Mouse (Mus musculus) neural tube, embryonic 15.5 days (tissue): ENCODE data around the gene Ulk4. TPM values are rescaled to one million over a fixed set of nuclear protein-coding genes. Genes with fewer than 3 reads are reported as not detected.
"Not testable (repeated sequence)": the region's sequence is repeated elsewhere in the genome, so short reads cannot be mapped to it uniquely, and the experiment has no call there.

Source experiments
- ATAC-seq: fragments of 200-750 bp; cut with Nextera tagmentation; 2 replicates; pipeline ENCODE4 v1.8.0; 2017; ENCODE audit warnings: mild to moderate bottlenecking, moderate TSS enrichment, moderate library complexity; ENCODE audit not compliant: low FRiP score
- H3K27ac ChIP-seq: fragments of 300-500 bp; sonication (generic); replicated peaks from 2 replicates; pipeline ENCODE4 v1.5.1; 2015; ENCODE audit warnings: mild to moderate bottlenecking, inconsistent platforms
- H3K27me3 ChIP-seq: fragments of 300-500 bp; sonication (generic); replicated peaks from 2 replicates; pipeline ENCODE4 v1.6.1; 2015; ENCODE audit warnings: inconsistent platforms
- H3K36me3 ChIP-seq: fragments of 300-500 bp; sonication (generic); 2 replicates; pipeline ENCODE4 v1.6.1; 2015; ENCODE audit warnings: inconsistent platforms
- H3K4me1 ChIP-seq: fragments of 300-500 bp; sonication (generic); 2 replicates; pipeline ENCODE4 v1.6.1; 2015; ENCODE audit warnings: inconsistent platforms
- H3K4me2 ChIP-seq: fragments of 300-500 bp; sonication (generic); 2 replicates; pipeline ENCODE4 v1.6.1; 2015; ENCODE audit warnings: inconsistent platforms, mild to moderate bottlenecking, moderate library complexity
- H3K4me3 ChIP-seq: fragments of 300-500 bp; sonication (generic); replicated peaks from 2 replicates; pipeline ENCODE4 v1.5.1; 2015; ENCODE audit warnings: mild to moderate bottlenecking, inconsistent platforms
- H3K9ac ChIP-seq: fragments of 300-500 bp; sonication (generic); replicated peaks from 2 replicates; pipeline ENCODE4 v1.6.1; 2015; ENCODE audit warnings: mild to moderate bottlenecking, inconsistent platforms
- H3K9me3 ChIP-seq: fragments of 300-500 bp; sonication (generic); replicated peaks from 2 replicates; pipeline ENCODE4 v1.6.1; 2016; ENCODE audit warnings: inconsistent platforms
- WGBS: fragments of 180-500 bp; shearing (Covaris S2); methylation state at CpG from one replicate; pipeline ENCODE4 v1.1.7; 2015; ENCODE audit warnings: mixed read lengths; 5-methylcytosine and 5-hydroxymethylcytosine counted together
- polyA plus RNA-seq: library from polyadenylated mRNA; unstranded; fragments of >200 nt; fragmentation: Nextera tagmentation; extraction: Ambion mirVana; gene quantifications from 2 replicates; pipeline ENCODE4 v1.2.1, GENCODE M21; 2015

The Ulk4 gene
- polyA plus RNA-seq, 1 experiment from 2014 or later: 62.5 TPM

- H3K9ac ChIP-seq: no peak overlapping the region
- H3K9me3 ChIP-seq: no peaks in the 10 kb centered on the region
- no peaks in the 10 kb centered on the region for H3K36me3 ChIP-seq
- H3K27ac ChIP-seq: no peak overlapping the region
- no peaks in the 10 kb centered on the region for H3K4me1 ChIP-seq
- no peak for ATAC-seq
- H3K27me3 ChIP-seq: no peaks in the 10 kb centered on the region
- WGBS: 29% methylated on average over 3 of the region's 3 CpGs
- no peak overlapping the region for H3K4me3 ChIP-seq
- H3K4me2 ChIP-seq: no peak overlapping the region
Observed at GRCm38 (mm10) chr9:121215349-121216000, 61.5 kb downstream of the Ulk4 start.

- no peak for ATAC-seq
- Histone ChIP-seq H3K27ac (no peak overlapping the region), H3K36me3 (peaks cover 12% of the 10 kb centered on the region), H3K4me3 (no peak overlapping the region), H3K9ac (no peak overlapping the region), H3K9me3 (no peaks in the 10 kb centered on the region; the same call in 1 of the 2 replicates), H3K4me2 (no peak overlapping the region), H3K27me3 (no peaks in the 10 kb centered on the region), H3K4me1 (no peaks in the 10 kb centered on the region)
- 71% methylated on average over 3 of the region's 3 CpGs for WGBS
Observed at GRCm38 (mm10) chr9:121212322-121212721, 64.7 kb downstream of the Ulk4 start.

DNA sequence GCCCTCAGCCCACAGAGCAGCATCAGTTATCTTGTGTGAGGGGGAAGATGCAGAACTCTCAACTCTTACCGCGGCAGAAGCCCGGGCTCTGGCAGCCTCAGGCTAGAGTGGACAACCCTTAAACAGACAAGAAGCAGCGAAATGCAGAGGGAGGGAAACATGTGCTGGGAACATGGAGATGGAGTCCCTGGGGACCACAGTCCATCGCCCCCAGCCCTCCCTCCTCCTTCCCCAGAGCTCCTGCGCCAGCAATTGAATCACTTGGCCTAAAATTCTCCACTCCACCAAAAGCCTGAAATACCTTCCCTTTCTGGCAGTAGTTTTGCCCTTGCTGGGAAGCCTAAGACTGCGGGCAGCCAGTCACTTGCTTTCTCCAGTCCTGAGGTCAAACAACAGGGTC lies 72.0 kb downstream of the Ulk4 start:
- WGBS: 71% methylated on average over 7 of the region's 7 CpGs

GRCm38 (mm10) chr9:121204149-121204800 lies 72.7 kb downstream of the Ulk4 start:
- Histone ChIP-seq H3K27ac (no peak overlapping the region), H3K4me3 (no peak overlapping the region), H3K36me3 (peaks cover 10% of the 10 kb centered on the region; the same call in 1 of the 2 replicates), H3K4me2 (no peak overlapping the region), H3K4me1 (no peaks in the 10 kb centered on the region), H3K9ac (no peak overlapping the region), H3K9me3 (no peaks in the 10 kb centered on the region; the same call in 1 of the 2 replicates), H3K27me3 (no peaks in the 10 kb centered on the region)
- WGBS: 59% methylated on average over 14 of the region's 14 CpGs
- no peak for ATAC-seq

More for the DNA sequence above, 72.0 kb downstream of the Ulk4 start:
- ATAC-seq: no peak
- H3K4me3 ChIP-seq: no peak overlapping the region
- H3K4me2 ChIP-seq: no peak overlapping the region
- H3K27ac ChIP-seq: no peak overlapping the region
- no peaks in the 10 kb centered on the region; the same call in 1 of the 2 replicates for H3K9me3 ChIP-seq
- H3K4me1 ChIP-seq: no peaks in the 10 kb centered on the region
- no peaks in the 10 kb centered on the region for H3K27me3 ChIP-seq
- H3K36me3 ChIP-seq: peaks cover 12% of the 10 kb centered on the region
- no peak overlapping the region for H3K9ac ChIP-seq

GRCm38 (mm10) chr9:121203686-121204085 lies 73.3 kb downstream of the Ulk4 start:
- Histone ChIP-seq H3K4me1 (no peaks in the 10 kb centered on the region), H3K36me3 (peaks cover 7% of the 10 kb centered on the region; the same call in 1 of the 2 replicates), H3K27ac (no peak overlapping the region), H3K27me3 (no peaks in the 10 kb centered on the region), H3K4me3 (no peak overlapping the region), H3K4me2 (no peak overlapping the region), H3K9me3 (no peaks in the 10 kb centered on the region), H3K9ac (no peak overlapping the region)
- no peak for ATAC-seq
- WGBS: 100% methylated on average over 1 of the region's 1 CpGs

GRCm38 (mm10) chr9:121199146-121199685 lies 77.8 kb downstream of the Ulk4 start:
- H3K4me2 ChIP-seq, H3K9me3 ChIP-seq, H3K9ac ChIP-seq, H3K4me3 ChIP-seq, H3K27ac ChIP-seq, ATAC-seq, H3K27me3 ChIP-seq, H3K4me1 ChIP-seq: not testable (repeated sequence)
- WGBS: 93% methylated on average over 5 of the region's 5 CpGs
- H3K36me3 ChIP-seq: peaks cover 13% of the 10 kb centered on the region; the same call in 1 of the 2 replicates

GRCm38 (mm10) chr9:121196473-121196872 lies 80.5 kb downstream of the Ulk4 start:
- Histone ChIP-seq H3K9me3 (peaks cover 13% of the 10 kb centered on the region; the same call in 1 of the 2 replicates), H3K27me3 (no peaks in the 10 kb centered on the region), H3K4me2 (no peak overlapping the region), H3K36me3 (peaks cover 13% of the 10 kb centered on the region), H3K4me1 (no peaks in the 10 kb centered on the region), H3K9ac (no peak overlapping the region), H3K27ac (no peak overlapping the region), H3K4me3 (no peak overlapping the region)
- WGBS: 91% methylated on average over 9 of the region's 9 CpGs
- ATAC-seq: no peak

DNA sequence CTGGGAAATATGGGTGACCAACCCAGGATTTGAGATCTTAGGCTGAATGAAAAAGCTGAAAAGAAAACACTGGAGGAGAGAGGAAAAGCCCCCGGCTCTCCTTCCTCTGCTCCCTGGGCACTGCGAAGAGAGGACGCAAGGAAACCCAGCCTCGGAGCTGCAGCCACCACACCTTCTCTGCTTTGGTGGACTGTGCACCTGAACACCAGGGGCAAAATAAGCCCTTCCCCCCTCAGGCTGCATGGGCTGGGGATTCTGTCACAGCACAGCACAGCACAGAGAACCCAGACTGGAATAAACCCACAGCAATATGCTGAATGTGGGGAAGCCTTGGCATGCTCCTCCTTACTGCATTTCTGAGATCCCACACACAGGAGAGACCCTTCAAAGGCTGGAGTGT lies 81.9 kb downstream of the Ulk4 start:
- no peak for ATAC-seq
- Histone ChIP-seq H3K27me3 (no peaks in the 10 kb centered on the region), H3K4me3 (no peak overlapping the region), H3K9ac (no peak overlapping the region), H3K9me3 (peaks cover 13% of the 10 kb centered on the region; the same call in 1 of the 2 replicates), H3K27ac (no peak overlapping the region), H3K36me3 (peaks cover 13% of the 10 kb centered on the region), H3K4me2 (no peak overlapping the region), H3K4me1 (no peaks in the 10 kb centered on the region)
- WGBS: 94% methylated on average over 4 of the region's 4 CpGs

- Histone ChIP-seq H3K36me3 (peaks cover 13% of the 10 kb centered on the region), H3K4me3 (no peak overlapping the region), H3K9me3 (peaks cover 13% of the 10 kb centered on the region; the same call in 1 of the 2 replicates), H3K9ac (no peak overlapping the region), H3K4me2 (no peak overlapping the region), H3K27ac (no peak overlapping the region), H3K4me1 (no peaks in the 10 kb centered on the region), H3K27me3 (no peaks in the 10 kb centered on the region)
- no peak for ATAC-seq
- 96% methylated on average over 26 of the region's 26 CpGs for WGBS
Observed at GRCm38 (mm10) chr9:121192601-121193370, 84.2 kb downstream of the Ulk4 start.

GRCm38 (mm10) chr9:121187811-121188210 lies 89.2 kb downstream of the Ulk4 start:
- WGBS: 90% methylated on average over 8 of the region's 8 CpGs
- no peak for ATAC-seq
- no peaks in the 10 kb centered on the region for H3K9me3 ChIP-seq

GRCm38 (mm10) chr9:121185796-121186195 lies 91.2 kb downstream of the Ulk4 start:
- no peaks in the 10 kb centered on the region for H3K27me3 ChIP-seq
- H3K4me1 ChIP-seq: no peaks in the 10 kb centered on the region
- ATAC-seq: no peak
- H3K9me3 ChIP-seq: no peaks in the 10 kb centered on the region
- no peak overlapping the region for H3K27ac ChIP-seq
- no peak overlapping the region for H3K4me2 ChIP-seq
- no peak overlapping the region for H3K4me3 ChIP-seq
- no peak overlapping the region for H3K9ac ChIP-seq
- 45% methylated on average over 6 of the region's 6 CpGs for WGBS
- peaks cover 7% of the 10 kb centered on the region; the same call in 1 of the 2 replicates for H3K36me3 ChIP-seq

More at GRCm38 (mm10) chr9:121187811-121188210, 89.2 kb downstream of the Ulk4 start:
- H3K27me3 ChIP-seq: no peaks in the 10 kb centered on the region
- H3K27ac ChIP-seq: no peak overlapping the region
- H3K4me1 ChIP-seq: no peaks in the 10 kb centered on the region
- H3K4me3 ChIP-seq: no peak overlapping the region
- H3K36me3 ChIP-seq: peaks cover 7% of the 10 kb centered on the region; the same call in 1 of the 2 replicates
- no peak overlapping the region for H3K9ac ChIP-seq
- H3K4me2 ChIP-seq: no peak overlapping the region
